Mouse (Mus musculus) heart, postnatal 0 days (tissue): ENCODE results near the gene 1700113H08Rik.

Source experiments
- CTCF ChIP-seq: IDR thresholded peaks from 2 replicates; pipeline ENCODE4 v1.5.1; 2016; ENCODE audit warnings: antibody characterized with exemption, control low read depth, low read depth
- EP300 ChIP-seq: IDR thresholded peaks from 2 replicates; pipeline ENCODE4 v1.6.1; 2016; ENCODE audit warnings: antibody characterized with exemption, low read depth

DNA sequence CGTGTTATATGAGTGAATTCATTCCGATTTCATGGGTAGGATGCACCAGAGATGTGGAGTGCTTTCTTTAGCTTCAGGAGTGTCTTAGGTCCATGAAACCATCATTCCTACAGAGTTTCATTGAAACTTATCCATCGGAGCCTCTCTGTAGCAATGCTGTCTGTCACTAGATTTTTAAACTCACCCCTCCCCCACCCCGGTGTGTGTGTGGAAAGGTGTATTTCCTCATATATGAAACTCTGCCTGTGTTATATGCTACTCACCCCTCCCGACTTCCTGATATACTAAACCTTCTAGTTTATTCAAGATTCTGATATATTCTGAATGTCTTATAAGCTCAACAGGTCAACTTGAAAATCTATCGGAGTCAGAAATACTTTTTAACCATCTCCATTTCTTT is 50.5 kb downstream of the 1700113H08Rik start:
- TF ChIP-seq CTCF (no peak), EP300 (no peak)
